Mouse (Mus musculus): ENCODE results near the gene Krtap28-10. TPM values are rescaled to one million over a fixed set of nuclear protein-coding genes. Genes with fewer than 3 reads are reported as not detected.

The Krtap28-10 gene
- polyA plus RNA-seq (2012; rRNA removed): not detected in 2 replicates

DNA sequence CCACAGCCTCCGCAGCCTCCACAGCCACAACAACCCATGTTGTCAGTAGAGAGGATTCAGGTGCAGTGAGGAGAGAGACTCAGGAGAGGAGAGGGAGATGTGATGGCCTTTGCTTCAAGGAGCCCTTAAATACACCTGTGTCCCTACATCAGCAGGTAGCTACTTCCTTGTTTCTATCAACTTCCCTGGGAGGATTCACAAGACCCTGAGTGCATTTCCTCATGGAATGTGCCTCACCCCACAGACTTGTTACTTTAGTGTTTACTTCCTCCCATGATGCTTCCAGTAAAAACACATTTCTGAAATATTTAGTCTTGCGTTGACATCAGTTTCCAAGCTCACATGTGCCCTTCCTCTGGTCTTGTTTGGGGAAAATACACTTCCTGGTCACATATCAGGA is at the start of gene Krtap28-10:
Krtap28-10 (minus strand) TSS at position 101 of the 400 bp plus-strand sequence.
- no peak for TF ChIP-seq POLR2A (IDR thresholded peaks at IDR 0.05; ENCODE audit: borderline replicate concordance, extremely low read depth, low read depth, low read length)
- no peak for TF ChIP-seq CTCF (IDR thresholded peaks at IDR 0.05; ENCODE audit: insufficient read depth, low read length)
- 73% methylated on average over 2 of the region's 2 CpGs for WGBS
- H3K4me1 ChIP-seq (ENCODE audit: control insufficient read depth, insufficient read depth, low read length): no peaks in the 10 kb centered on the region
- DNase-seq: no peak
- no peak within 1 kb of the TSS for H3K4me3 ChIP-seq (replicated peaks; ENCODE audit: extremely low read depth, low read depth, low read length)

DNA sequence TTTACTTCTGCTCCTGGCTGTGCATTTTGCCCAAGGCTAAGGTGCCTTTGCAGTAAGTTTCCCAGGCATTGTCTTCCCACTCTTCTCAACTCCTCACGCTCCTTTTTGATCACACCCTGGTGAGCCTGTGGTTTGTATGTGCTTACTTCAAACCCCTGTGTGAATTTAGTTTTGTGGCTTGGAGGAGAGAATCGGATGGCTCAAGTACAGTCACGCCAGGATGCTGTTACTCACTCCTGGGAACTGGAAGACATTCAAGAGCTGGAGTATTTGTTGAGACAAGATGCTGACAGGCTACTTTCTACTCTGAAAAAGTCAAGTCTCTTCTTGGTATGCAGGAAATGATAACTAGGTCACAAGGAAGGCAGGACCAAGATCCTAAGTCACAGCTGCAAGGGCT is 49.0 kb upstream of the Krtap28-10 start:
- WGBS: 53% methylated on average over 3 of the region's 3 CpGs
- Histone ChIP-seq H3K4me3 (replicated peaks; ENCODE audit: extremely low read depth, low read depth, low read length) (no peak overlapping the region), H3K4me1 (ENCODE audit: control insufficient read depth, insufficient read depth, low read length) (no peaks in the 10 kb centered on the region)
- TF ChIP-seq POLR2A (IDR thresholded peaks at IDR 0.05; ENCODE audit: borderline replicate concordance, extremely low read depth, low read depth, low read length): no peak
- TF ChIP-seq CTCF (IDR thresholded peaks at IDR 0.05; ENCODE audit: insufficient read depth, low read length): no peak
- DNase-seq: no peak

DNA sequence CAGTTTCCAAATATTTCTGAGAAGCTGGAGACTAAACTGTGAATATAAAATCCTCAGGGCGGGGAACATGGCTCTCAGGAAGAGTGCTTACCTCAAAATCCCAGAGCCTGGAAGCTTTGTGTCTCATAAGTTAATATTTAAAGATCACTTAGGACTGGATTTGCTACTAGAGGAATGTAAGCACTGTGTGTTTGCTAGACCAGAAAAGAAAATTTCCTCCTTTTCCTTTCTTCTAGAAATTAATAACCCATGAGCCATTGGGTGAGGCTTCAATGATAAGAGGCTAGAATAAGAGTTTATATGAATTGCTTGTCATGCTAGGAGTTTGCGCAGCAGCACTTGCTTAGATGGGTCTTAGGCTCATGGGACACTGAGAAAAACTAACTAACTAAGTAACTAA is 42.5 kb upstream of the Krtap28-10 start:
- no peak for TF ChIP-seq CTCF (IDR thresholded peaks at IDR 0.05; ENCODE audit: insufficient read depth, low read length)
- TF ChIP-seq POLR2A (IDR thresholded peaks at IDR 0.05; ENCODE audit: borderline replicate concordance, extremely low read depth, low read depth, low read length): no peak
- Histone ChIP-seq H3K4me1 (ENCODE audit: control insufficient read depth, insufficient read depth, low read length) (no peaks in the 10 kb centered on the region; the same call in 1 of the 2 replicates), H3K4me3 (replicated peaks; ENCODE audit: extremely low read depth, low read depth, low read length) (no peak overlapping the region)
- DNase-seq: no peak
- whole genome bisulfite sequencing: 69% methylated on average over 2 of the region's 2 CpGs

DNA sequence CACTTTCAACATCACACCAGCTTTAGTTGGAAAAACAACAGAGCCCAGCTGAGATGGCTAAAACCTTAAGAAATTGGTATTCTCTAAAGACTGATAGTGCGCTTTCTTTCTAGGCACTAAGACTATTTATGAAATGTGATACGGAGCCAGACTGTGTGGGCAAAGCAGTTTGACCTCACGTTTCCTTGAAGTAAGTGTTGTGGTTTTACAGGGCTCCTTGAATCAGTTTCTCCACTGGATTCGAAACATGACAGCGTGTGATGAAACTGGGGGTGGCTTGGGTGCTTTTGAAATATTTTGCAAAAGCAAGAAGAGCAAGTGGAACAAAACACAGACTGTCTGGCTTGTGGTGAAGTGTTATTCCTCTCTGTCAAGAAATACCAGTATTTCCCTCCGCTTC is 34.7 kb upstream of the Krtap28-10 start:
- TF ChIP-seq POLR2A (IDR thresholded peaks at IDR 0.05; ENCODE audit: borderline replicate concordance, extremely low read depth, low read depth, low read length) (no peak), CTCF (IDR thresholded peaks at IDR 0.05; ENCODE audit: insufficient read depth, low read length) (no peak)
- Histone ChIP-seq H3K4me1 (ENCODE audit: control insufficient read depth, insufficient read depth, low read length) (no peaks in the 10 kb centered on the region), H3K4me3 (replicated peaks; ENCODE audit: extremely low read depth, low read depth, low read length) (no peak overlapping the region)
- no peak for DNase-seq
- 61% methylated on average over 6 of the region's 6 CpGs for WGBS

DNA sequence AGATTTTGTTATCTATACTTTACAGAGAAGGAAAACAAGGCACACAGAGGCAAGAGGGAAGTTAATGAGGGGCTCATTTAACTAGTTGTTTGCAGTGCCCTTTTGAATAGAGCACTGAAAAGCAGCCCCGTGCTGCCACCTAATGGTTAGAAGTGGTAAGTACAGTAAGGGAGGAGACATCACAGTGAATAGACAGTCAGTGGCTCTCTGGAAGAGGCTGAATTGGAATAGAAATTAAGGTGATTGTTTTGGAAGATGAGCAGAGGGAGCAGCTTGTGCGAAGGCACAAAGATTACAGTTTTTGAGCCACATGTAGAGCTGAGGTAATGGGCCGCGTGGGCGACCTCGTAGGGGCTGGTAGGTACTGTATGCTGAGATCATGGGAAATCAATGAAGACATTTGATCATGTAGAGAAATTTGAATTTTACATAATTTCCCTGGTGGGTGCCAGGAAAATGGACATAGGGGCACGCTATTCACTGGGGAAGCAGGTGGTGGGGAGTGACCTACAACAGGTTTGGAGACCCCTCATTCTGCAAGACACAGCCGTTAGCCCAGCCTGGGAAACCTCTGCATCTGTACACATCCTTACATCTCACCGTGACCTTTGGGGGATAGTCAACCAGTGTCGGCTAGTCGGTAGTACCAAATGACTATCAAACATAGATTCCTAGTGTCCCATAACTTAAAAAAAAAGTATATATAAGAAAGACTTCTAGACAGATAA is 34.1 kb upstream of the Krtap28-10 start:
- no peak for TF ChIP-seq POLR2A (IDR thresholded peaks at IDR 0.05; ENCODE audit: borderline replicate concordance, extremely low read depth, low read depth, low read length)
- 0 out of 2 replicates have a peak, but pooled peaks have one; percentile 33 for TF ChIP-seq CTCF (IDR thresholded peaks at IDR 0.05; ENCODE audit: insufficient read depth, low read length)
- DNase-seq: no peak
- H3K4me3 ChIP-seq (replicated peaks; ENCODE audit: extremely low read depth, low read depth, low read length): no peak overlapping the region
- WGBS: 46% methylated on average over 11 of the region's 11 CpGs
- H3K4me1 ChIP-seq (ENCODE audit: control insufficient read depth, insufficient read depth, low read length): no peaks in the 10 kb centered on the region

DNA sequence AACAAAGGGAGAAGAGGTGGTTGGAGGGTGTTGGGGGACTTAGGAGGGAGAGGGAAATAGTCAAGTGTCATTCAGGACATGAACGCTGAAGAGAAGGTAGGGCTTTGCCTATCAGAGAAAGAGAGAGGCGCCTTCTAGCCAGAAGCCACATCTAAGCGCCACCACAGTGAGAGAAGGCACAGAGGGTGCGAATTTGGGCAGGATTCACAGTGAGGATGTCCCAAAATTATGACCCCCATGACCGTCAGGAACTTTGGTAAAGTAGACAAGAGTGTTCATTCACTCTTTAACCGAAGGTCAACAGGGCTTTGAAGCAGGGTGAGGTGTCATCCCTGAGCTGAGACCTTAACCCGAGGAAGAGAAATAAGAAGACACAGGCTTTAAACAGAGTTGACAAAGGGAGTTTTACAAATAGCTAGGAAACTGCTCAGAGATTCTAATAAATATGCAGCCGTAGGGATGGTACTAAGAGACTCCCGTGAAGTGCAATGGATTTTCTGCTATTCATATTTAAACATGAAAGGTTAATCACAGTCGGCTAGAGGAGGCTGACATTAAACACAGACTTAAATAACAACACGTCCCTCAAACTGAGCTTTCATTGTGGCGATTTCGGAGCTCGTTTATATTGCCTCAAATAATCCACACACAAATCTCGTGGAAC is 33.4 kb upstream of the Krtap28-10 start:
- WGBS: 34% methylated on average over 15 of the region's 15 CpGs
- no peak for DNase-seq
- Histone ChIP-seq H3K4me1 (ENCODE audit: control insufficient read depth, insufficient read depth, low read length) (no peaks in the 10 kb centered on the region), H3K4me3 (replicated peaks; ENCODE audit: extremely low read depth, low read depth, low read length) (no peak overlapping the region)
- TF ChIP-seq POLR2A (IDR thresholded peaks at IDR 0.05; ENCODE audit: borderline replicate concordance, extremely low read depth, low read depth, low read length): no peak
- no peak for TF ChIP-seq CTCF (IDR thresholded peaks at IDR 0.05; ENCODE audit: insufficient read depth, low read length)

DNA sequence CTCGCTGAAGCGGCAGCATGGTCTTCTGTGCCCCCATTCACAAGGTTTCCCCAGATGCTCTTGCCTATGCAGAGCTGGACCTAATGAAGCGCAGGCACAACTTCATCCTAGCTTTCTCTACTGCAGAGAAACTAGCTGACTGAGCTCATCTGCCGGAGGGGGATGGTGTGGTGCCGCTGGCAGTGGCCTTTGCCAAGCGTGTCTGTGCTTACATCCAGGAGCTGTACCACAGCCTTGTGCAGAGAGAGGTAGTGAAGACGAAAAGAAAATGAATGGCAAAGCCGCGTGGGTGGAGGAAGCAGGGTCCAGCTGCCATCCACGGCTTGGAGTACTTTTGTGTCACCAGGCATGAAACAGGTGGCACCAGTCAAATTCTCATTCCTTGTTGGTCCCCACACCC is 24.9 kb upstream of the Krtap28-10 start:
- WGBS: 69% methylated on average over 10 of the region's 10 CpGs
- H3K4me3 ChIP-seq (replicated peaks; ENCODE audit: extremely low read depth, low read depth, low read length): no peak overlapping the region
- no peaks in the 10 kb centered on the region for H3K4me1 ChIP-seq (ENCODE audit: control insufficient read depth, insufficient read depth, low read length)
- DNase-seq: no peak
- TF ChIP-seq POLR2A (IDR thresholded peaks at IDR 0.05; ENCODE audit: borderline replicate concordance, extremely low read depth, low read depth, low read length) (no peak), CTCF (IDR thresholded peaks at IDR 0.05; ENCODE audit: insufficient read depth, low read length) (no peak)

DNA sequence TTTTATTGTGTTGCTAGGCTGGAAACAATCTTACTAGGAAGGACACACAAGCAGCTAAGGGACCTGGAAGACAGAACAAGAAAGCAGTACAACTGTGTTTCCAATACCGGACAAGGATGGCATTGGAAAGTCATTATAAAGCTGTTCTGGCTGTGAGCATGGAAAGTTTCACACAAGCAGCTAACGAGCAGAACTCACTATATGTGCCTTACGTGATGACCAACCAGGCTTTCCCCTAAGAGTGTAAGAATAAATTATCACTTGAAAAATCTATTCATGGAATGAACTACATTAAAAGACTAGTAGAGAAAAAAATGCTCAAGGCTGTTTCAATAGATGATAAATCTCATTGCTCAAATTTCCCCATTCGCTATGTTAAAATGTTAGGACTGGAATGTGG is 24.3 kb upstream of the Krtap28-10 start:
- no peak for DNase-seq
- TF ChIP-seq POLR2A (IDR thresholded peaks at IDR 0.05; ENCODE audit: borderline replicate concordance, extremely low read depth, low read depth, low read length) (no peak), CTCF (IDR thresholded peaks at IDR 0.05; ENCODE audit: insufficient read depth, low read length) (no peak)
- no peaks in the 10 kb centered on the region for H3K4me1 ChIP-seq (ENCODE audit: control insufficient read depth, insufficient read depth, low read length)
- no peak overlapping the region for H3K4me3 ChIP-seq (replicated peaks; ENCODE audit: extremely low read depth, low read depth, low read length)
- WGBS: 96% methylated on average over 4 of the region's 4 CpGs

DNA sequence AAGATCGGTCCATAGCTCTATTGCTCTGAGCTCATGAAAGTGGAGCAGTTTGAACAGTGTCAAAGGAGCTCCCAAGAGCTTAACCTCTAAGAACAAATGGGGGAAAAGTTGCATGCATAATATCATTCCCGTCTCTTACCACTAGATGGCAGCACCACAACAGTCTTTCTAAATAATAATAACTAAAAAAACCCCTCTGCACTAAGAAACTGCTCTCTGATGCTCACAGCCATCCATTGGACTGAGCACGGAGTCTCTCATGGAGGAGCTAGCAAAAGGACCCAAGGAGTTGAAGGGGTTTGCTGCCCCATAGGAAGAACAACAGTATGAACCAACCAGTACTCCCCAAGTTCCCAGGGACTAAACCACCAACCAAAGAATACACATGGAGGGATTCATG is 22.6 kb upstream of the Krtap28-10 start:
- TF ChIP-seq POLR2A (IDR thresholded peaks at IDR 0.05; ENCODE audit: borderline replicate concordance, extremely low read depth, low read depth, low read length) (no peak), CTCF (IDR thresholded peaks at IDR 0.05; ENCODE audit: insufficient read depth, low read length) (0 out of 2 replicates have a peak, but pooled peaks have one; percentile 0)
- Histone ChIP-seq H3K4me1 (ENCODE audit: control insufficient read depth, insufficient read depth, low read length) (peaks cover 6% of the 10 kb centered on the region; the same call in 1 of the 2 replicates), H3K4me3 (replicated peaks; ENCODE audit: extremely low read depth, low read depth, low read length) (no peak overlapping the region)
- DNase-seq: no peak
- 20% methylated on average over 3 of the region's 3 CpGs for WGBS

DNA sequence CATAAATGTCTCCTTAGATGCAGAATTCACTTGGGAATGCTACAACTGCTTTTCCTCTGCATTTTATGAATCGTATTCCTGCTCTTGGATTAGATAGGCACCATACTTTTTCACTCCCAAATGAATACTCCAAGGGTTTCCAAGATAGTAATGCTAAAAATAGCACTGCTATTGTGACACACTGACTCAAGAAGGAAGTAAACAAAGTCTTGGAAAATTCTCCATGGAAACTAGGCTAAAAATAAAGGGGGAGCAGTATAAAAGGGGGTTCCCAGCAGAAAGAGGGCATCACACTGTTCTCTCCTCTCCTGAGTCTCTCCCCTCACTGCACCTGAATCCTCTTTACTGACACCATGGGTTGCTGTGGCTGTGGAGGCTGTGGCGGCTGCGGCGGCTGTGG is 18.4 kb upstream of the Krtap28-10 start, which contains the start of gene Krtap28-13:
Krtap28-13 (plus strand) TSS at position 288 of the 400 bp plus-strand sequence.
- DNase-seq: no peak
- no peak for TF ChIP-seq CTCF (IDR thresholded peaks at IDR 0.05; ENCODE audit: insufficient read depth, low read length)
- no peak for TF ChIP-seq POLR2A (IDR thresholded peaks at IDR 0.05; ENCODE audit: borderline replicate concordance, extremely low read depth, low read depth, low read length)
- no peak within 1 kb of the TSS for H3K4me3 ChIP-seq (replicated peaks; ENCODE audit: extremely low read depth, low read depth, low read length)
- 75% methylated on average over 4 of the region's 4 CpGs for WGBS
- peaks cover 6% of the 10 kb centered on the region; the same call in 1 of the 2 replicates for H3K4me1 ChIP-seq (ENCODE audit: control insufficient read depth, insufficient read depth, low read length)
